Mouse (Mus musculus) embryonic facial prominence, embryonic 13.5 days (tissue): Measurements from ENCODE around the gene Tcl1b3. TPM values are rescaled to one million over a fixed set of nuclear protein-coding genes. Genes with fewer than 3 reads are reported as not detected.

ENCODE experiments used
- ATAC-seq: fragments of 200-750 bp; cut with Nextera tagmentation; 2 replicates; pipeline ENCODE4 v1.8.0; 2017; ENCODE audit warnings: low read depth; ENCODE audit not compliant: insufficient number of reproducible peaks, insufficient read depth, low FRiP score, low TSS enrichment
- H3K27ac ChIP-seq: fragments of 300-500 bp; sonication (generic); 2 replicates; pipeline ENCODE4 v1.5.1; 2015; ENCODE audit warnings: moderate library complexity, mild to moderate bottlenecking, inconsistent platforms
- H3K27me3 ChIP-seq: fragments of 300-500 bp; sonication (generic); 2 replicates; pipeline ENCODE4 v1.6.1; 2015; ENCODE audit warnings: mild to moderate bottlenecking, inconsistent platforms
- H3K36me3 ChIP-seq: fragments of 300-500 bp; sonication (generic); 2 replicates; pipeline ENCODE4 v1.6.1; 2015; ENCODE audit warnings: mild to moderate bottlenecking, inconsistent platforms
- H3K4me1 ChIP-seq: fragments of 300-500 bp; sonication (generic); 2 replicates; pipeline ENCODE4 v1.6.1; 2015; ENCODE audit warnings: inconsistent platforms
- H3K4me2 ChIP-seq: fragments of 300-500 bp; sonication (generic); 2 replicates; pipeline ENCODE4 v1.6.1; 2015; ENCODE audit warnings: moderate library complexity, mild to moderate bottlenecking, inconsistent platforms
- H3K4me3 ChIP-seq: fragments of 300-500 bp; sonication (generic); 2 replicates; pipeline ENCODE4 v1.5.1; 2015; ENCODE audit warnings: mild to moderate bottlenecking, inconsistent platforms
- H3K9ac ChIP-seq: fragments of 300-500 bp; sonication (generic); 2 replicates; pipeline ENCODE4 v1.6.1; 2015; ENCODE audit warnings: mild to moderate bottlenecking, inconsistent platforms
- H3K9me3 ChIP-seq: fragments of 300-500 bp; sonication (generic); 2 replicates; pipeline ENCODE4 v1.6.1; 2016; ENCODE audit warnings: inconsistent platforms
- WGBS: fragments of 180-500 bp; shearing (Covaris S2); methylation state at CpG from one replicate; pipeline ENCODE4 v1.1.7; 2015; ENCODE audit warnings: mixed read lengths; 5-methylcytosine and 5-hydroxymethylcytosine counted together
- polyA plus RNA-seq: library from polyadenylated mRNA; unstranded; fragments of >200 nt; fragmentation: Nextera tagmentation; extraction: Ambion mirVana; gene quantifications from 2 replicates; pipeline ENCODE4 v1.2.1, GENCODE M21; 2015

The Tcl1b3 gene
- polyA plus RNA-seq, 1 experiment from 2014 or later: not detected

- H3K4me1 ChIP-seq: no peaks in the 10 kb centered on the region
- H3K36me3 ChIP-seq: no peaks in the 10 kb centered on the region
- no peak overlapping the region for H3K27ac ChIP-seq
- no peak overlapping the region for H3K9ac ChIP-seq
- ATAC-seq: no peak
- H3K9me3 ChIP-seq: 0 out of 2 replicates have a peak, but pooled peaks cover 5% of the 10 kb centered on the region
- H3K4me2 ChIP-seq: no peak overlapping the region
- no peak overlapping the region for H3K4me3 ChIP-seq
- 88% methylated on average over 9 of the region's 9 CpGs for WGBS
- H3K27me3 ChIP-seq: no peaks in the 10 kb centered on the region
These were observed 48.2 kb downstream of the Tcl1b3 start for GRCm38 (mm10) chr12:105239060-105239459.

Other genes with a start within 250 kb of the Tcl1b3 start
- 1.3 and 1.6 TPM in 2 replicates for gene Syne3, start 181.2 kb upstream of the Tcl1b3 start, polyA plus RNA-seq
- gene Glrx5, start 158.4 kb upstream of the Tcl1b3 start, polyA plus RNA-seq: 149 and 158 TPM in 2 replicates
- not detected in 2 replicates for gene Tcl1b2, start 45.0 kb upstream of the Tcl1b3 start, polyA plus RNA-seq
- not detected in 2 replicates for gene Tcl1b1, start 31.4 kb upstream of the Tcl1b3 start, polyA plus RNA-seq
- not detected in 2 replicates for gene Tcl1b5, start 14.7 kb upstream of the Tcl1b3 start, polyA plus RNA-seq
- not detected in 2 replicates for gene Tcl1b4, start 10.9 kb downstream of the Tcl1b3 start, polyA plus RNA-seq
- not detected in 2 replicates for gene Tcl1, start 31.8 kb downstream of the Tcl1b3 start, polyA plus RNA-seq
- gene Tunar, start 142.8 kb downstream of the Tcl1b3 start, polyA plus RNA-seq: 0.18 and 0.25 TPM in 2 replicates